Mouse (Mus musculus) brain, embryonic 14.5 days (tissue): ENCODE measurements at regions not wholly inside any gene's neighbourhood (a gene's known extent, or its start where the extent isn't known, plus 50 kb on each side); places are given as distances from the start of the nearest gene placed in this dataset.

Source experiments
- CTCF ChIP-seq: fragments of 200-500 bp; IDR thresholded peaks from 2 replicates; pipeline ENCODE4 v1.5.1; 2012; ENCODE audit warnings: inconsistent platforms, mild to moderate bottlenecking, moderate library complexity, borderline replicate concordance; ENCODE audit not compliant: insufficient read depth, insufficient read length; ENCODE audit errors: extremely low read depth
- POLR2A ChIP-seq: fragments of 200-500 bp; IDR thresholded peaks from 2 replicates; pipeline ENCODE4 v1.6.1; 2012; ENCODE audit warnings: mild to moderate bottlenecking, inconsistent platforms, borderline replicate concordance; ENCODE audit not compliant: poor library complexity, insufficient read depth, insufficient read length, severe bottlenecking; ENCODE audit errors: extremely low read depth

DNA sequence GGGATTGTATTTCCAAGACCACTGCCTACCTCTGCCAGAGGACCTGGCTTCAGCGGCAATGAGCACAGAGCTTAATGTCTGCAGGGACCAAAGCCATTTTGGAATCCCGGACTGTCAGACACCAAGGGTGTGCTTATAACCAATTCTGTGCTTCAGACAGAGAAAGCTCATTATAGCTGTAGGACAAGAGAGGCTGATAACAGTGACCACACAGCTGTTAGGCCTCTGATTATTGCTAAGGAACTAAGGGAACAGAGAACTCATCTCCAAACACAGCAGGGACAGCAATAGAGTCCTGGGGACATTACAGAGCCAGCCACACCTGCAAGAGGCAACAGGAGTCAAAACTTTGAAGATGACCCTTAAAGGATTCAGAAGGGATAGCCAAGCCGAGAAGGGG lies 76.0 kb downstream of the Pja1 start:
- no peak for TF ChIP-seq CTCF
- TF ChIP-seq POLR2A = no peak
